Comparison of ENCODE assay signal across 26 mouse cellular contexts in genomic region chr3:131645203-131645602, GRCm38 (mm10).
DNase-seq lines count a peak whose midpoint lies in the region; ATAC-seq and TF ChIP-seq lines count a peak whose summit lies in the region.
"Had no signal": no experiment of that assay in that cellular context is flagged by ENCODE, and none has a peak within 500 bp of the region (broad histone marks: within the 10 kb centered on the region; RNA-seq: fewer than 3 reads in every experiment).

No protein-coding gene starts in this region.

- no peak overlapping the region for H3K4me2 ChIP-seq in liver, embryonic 12.5 days
- H3K4me2 ChIP-seq: embryonic facial prominence, embryonic 12.5 days; embryonic facial prominence, embryonic 15.5 days; forebrain, embryonic 13.5 days; heart, embryonic 13.5 days; hindbrain, embryonic 12.5 days; hindbrain, embryonic 15.5 days had no signal

- no peak overlapping the region for H3K9ac ChIP-seq in liver, adult 2 months (ENCODE audit: low read depth, low read length)
- H3K9ac ChIP-seq in liver, embryonic 12.5 days: no peak overlapping the region
- H3K9ac ChIP-seq: embryonic facial prominence, embryonic 12.5 days; embryonic facial prominence, embryonic 15.5 days; forebrain, embryonic 13.5 days; heart, embryonic 13.5 days; hindbrain, embryonic 12.5 days; hindbrain, embryonic 15.5 days had no signal

- WGBS in liver, adult 2 months: 35% methylated on average over 5 of the region's 5 CpGs
- WGBS in liver, embryonic 12.5 days (ENCODE audit: insufficient replicate concordance): 69% methylated on average over 5 of the region's 5 CpGs

- H3K4me3 ChIP-seq in liver, adult 2 months (ENCODE audit: insufficient read depth, low read depth, low read length): no peak overlapping the region
- H3K4me3 ChIP-seq in liver, embryonic 12.5 days: no peak overlapping the region
- H3K4me3 ChIP-seq in embryonic fibroblast, embryonic 13.5 days (ENCODE audit: insufficient read depth, low read length): no peak overlapping the region
- H3K4me3 ChIP-seq: embryonic facial prominence, embryonic 12.5 days; embryonic facial prominence, embryonic 15.5 days; erythroblast, embryonic 14.5 days; forebrain, embryonic 10.5 days; forebrain, embryonic 13.5 days; gastrocnemius, adult 2 months; heart, adult 2 months; heart, embryonic 10.5 days; heart, embryonic 13.5 days; hindbrain, embryonic 12.5 days; hindbrain, embryonic 15.5 days had no signal

- peak; percentile 91 for DNase-seq in liver, adult 2 months (ENCODE audit: extremely low read depth, low read depth, low spot score)
- peak; percentile 87 for DNase-seq in NIH3T3 (ENCODE audit: low read depth)
- no peak for DNase-seq in kidney, adult 9 months
- DNase-seq: adrenal gland, adult 2 months; adrenal gland, postnatal 14 days; cerebellum, adult 11 months; cerebellum, adult 2 months; cerebellum, adult 9-11 months; cerebellum, postnatal 25 days; gastrocnemius, adult 2 months; gastrocnemius, postnatal 14 days; heart, adult 2 months had no signal

- ATAC-seq in liver, embryonic 12.5 days: no peak
- ATAC-seq in granulocyte monocyte progenitor cell, adult 5-6 weeks (replicated peaks; ENCODE audit: poor library complexity, severe bottlenecking): no peak
- ATAC-seq: forebrain, embryonic 13.5 days; forebrain, embryonic 16.5 days; Patski had no signal

- H3K9me3 ChIP-seq in liver, embryonic 12.5 days (replicated peaks): no peaks in the 10 kb centered on the region
- H3K9me3 ChIP-seq: embryonic facial prominence, embryonic 12.5 days; embryonic facial prominence, embryonic 15.5 days; forebrain, embryonic 10.5 days; forebrain, embryonic 13.5 days; heart, embryonic 10.5 days; hindbrain, embryonic 12.5 days; hindbrain, embryonic 15.5 days had no signal

- H3K4me1 ChIP-seq in liver, adult 2 months (ENCODE audit: control insufficient read depth, insufficient read depth, low read length): peaks cover 10% of the 10 kb centered on the region; the same call in 1 of the 2 replicates
- no peaks in the 10 kb centered on the region for H3K4me1 ChIP-seq in liver, embryonic 12.5 days
- H3K4me1 ChIP-seq in embryonic fibroblast, embryonic 13.5 days (ENCODE audit: control insufficient read depth, insufficient read depth, low read length): no peaks in the 10 kb centered on the region
- H3K4me1 ChIP-seq: embryonic facial prominence, embryonic 12.5 days; embryonic facial prominence, embryonic 15.5 days; forebrain, embryonic 13.5 days; heart, embryonic 10.5 days; heart, embryonic 13.5 days; hindbrain, embryonic 12.5 days; hindbrain, embryonic 15.5 days had no signal

- H3K27me3 ChIP-seq in liver, adult 2 months (ENCODE audit: control insufficient read depth, insufficient read depth, low read length): no peaks in the 10 kb centered on the region
- no peaks in the 10 kb centered on the region for H3K27me3 ChIP-seq in liver, embryonic 12.5 days (replicated peaks)
- H3K27me3 ChIP-seq: embryonic facial prominence, embryonic 12.5 days; embryonic facial prominence, embryonic 15.5 days; forebrain, embryonic 13.5 days; heart, embryonic 13.5 days; hindbrain, embryonic 12.5 days; hindbrain, embryonic 15.5 days; Patski had no signal

- H3K79me2 ChIP-seq in liver, adult 2 months (ENCODE audit: control insufficient read depth, insufficient read depth, low read length): no peaks in the 10 kb centered on the region

- no peak for TF ChIP-seq CTCF in liver, adult 2 months (IDR thresholded peaks at IDR 0.05; ENCODE audit: low read depth, low read length)
- TF ChIP-seq CTCF in embryonic fibroblast, embryonic 13.5 days (IDR thresholded peaks at IDR 0.05; ENCODE audit: borderline replicate concordance, insufficient read depth, low read length): no peak

- TF ChIP-seq POLR2A in liver, adult 2 months (IDR thresholded peaks at IDR 0.05; ENCODE audit: extremely low read depth, insufficient read depth, low read length): no peak
- TF ChIP-seq POLR2A in embryonic fibroblast, embryonic 13.5 days (IDR thresholded peaks at IDR 0.05; ENCODE audit: low read depth, low read length): no peak

- H3K27ac ChIP-seq in liver, adult 2 months (replicated peaks; ENCODE audit: insufficient read depth, low read depth, low read length): no peak overlapping the region
- no peak overlapping the region for H3K27ac ChIP-seq in liver, embryonic 12.5 days
- H3K27ac ChIP-seq in embryonic fibroblast, embryonic 13.5 days (ENCODE audit: insufficient read depth, low read length): peak overlapping the region; percentile 11; the same call in 1 of the 2 replicates
- H3K27ac ChIP-seq: embryonic facial prominence, embryonic 12.5 days; embryonic facial prominence, embryonic 15.5 days; forebrain, embryonic 10.5 days; forebrain, embryonic 13.5 days; gastrocnemius, adult 2 months; heart, adult 2 months; heart, embryonic 10.5 days; heart, embryonic 13.5 days; hindbrain, embryonic 12.5 days; hindbrain, embryonic 15.5 days had no signal

- H3K36me3 ChIP-seq in liver, adult 2 months (ENCODE audit: control insufficient read depth, insufficient read depth, low read length): no peaks in the 10 kb centered on the region
- H3K36me3 ChIP-seq in liver, embryonic 12.5 days: no peaks in the 10 kb centered on the region; the same call in 1 of the 2 replicates
